Mouse (Mus musculus): ENCODE data around the gene Neo1.

DNA sequence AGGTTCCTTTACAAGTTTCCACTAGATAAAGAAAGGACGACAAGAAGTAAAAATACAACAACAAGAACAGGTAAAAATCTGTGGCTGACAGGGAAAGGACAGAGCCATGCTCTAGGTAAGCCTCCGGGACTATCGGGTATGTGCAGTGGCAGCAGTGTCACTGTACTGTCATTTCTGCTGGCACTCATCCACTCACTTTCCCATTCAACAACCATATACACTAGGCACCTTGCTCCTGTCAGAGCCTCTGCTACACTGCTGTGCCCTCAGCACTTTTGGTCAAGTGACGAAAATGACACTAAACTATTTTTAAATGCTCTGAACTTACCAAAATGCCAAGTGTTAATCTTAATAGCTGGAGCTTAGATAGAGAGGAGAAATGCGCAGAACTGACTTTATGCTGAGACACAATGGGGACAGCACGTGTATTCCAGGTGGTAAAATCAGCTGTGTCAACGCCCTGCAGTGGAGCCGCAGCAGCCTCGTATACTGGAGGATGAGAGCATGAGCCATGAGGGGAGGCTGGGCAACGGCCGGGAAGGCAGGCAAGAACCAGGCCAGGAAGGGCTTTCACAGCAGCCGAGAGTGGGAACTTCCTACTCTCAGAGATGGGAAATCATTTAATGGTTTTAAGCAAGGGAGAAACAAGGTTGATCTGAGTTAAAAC, 146.3 kb downstream of the Neo1 start:
- no peak for TF ChIP-seq POLR2A (IDR thresholded peaks at IDR 0.05; ENCODE audit: low read depth, low read length)
- TF ChIP-seq ZNF384 (IDR thresholded peaks at IDR 0.05; ENCODE audit: low read depth, low read length): no peak
- TF ChIP-seq EP300 (IDR thresholded peaks at IDR 0.05; ENCODE audit: low read length): no peak
- TF ChIP-seq NELFE (IDR thresholded peaks at IDR 0.05; ENCODE audit: low read depth, low read length): no peak
- no peak for TF ChIP-seq CTCF (conservative IDR thresholded peaks at IDR 0.05 in 1 of 2, IDR thresholded peaks at IDR 0.05 in 1 of 2; ENCODE audit: low read depth in 2 of 2, low read length in 2 of 2)
- no peak for TF ChIP-seq ELF1 (IDR thresholded peaks at IDR 0.05; ENCODE audit: low read depth, low read length)
- TF ChIP-seq IRF4 (IDR thresholded peaks at IDR 0.05; ENCODE audit: low read depth, low read length): no peak
- TF ChIP-seq USF1 (IDR thresholded peaks at IDR 0.05; ENCODE audit: low read depth, low read length): no peak
- no peak for TF ChIP-seq KAT2A (IDR thresholded peaks at IDR 0.05; ENCODE audit: insufficient replicate concordance, low read length)
- TF ChIP-seq BHLHE40 (IDR thresholded peaks at IDR 0.05; ENCODE audit: low read depth, low read length): no peak
- no peak for TF ChIP-seq POLR2AphosphoS2 (IDR thresholded peaks at IDR 0.05; ENCODE audit: low read depth, low read length)
- no peak for TF ChIP-seq MYC (IDR thresholded peaks at IDR 0.05; ENCODE audit: low read depth, low read length)
- TF ChIP-seq MAZ (IDR thresholded peaks at IDR 0.05; ENCODE audit: low read depth, low read length): no peak
- TF ChIP-seq HCFC1 (IDR thresholded peaks at IDR 0.05; ENCODE audit: low read depth, low read length): no peak
